Mouse (Mus musculus): ENCODE data around the gene Plekhg5.

GRCm38 (mm10) chr4:152119396-152120292 lies 47.3 kb downstream of the Plekhg5 start:
- peak; percentile 45 for TF ChIP-seq CTCF (conservative IDR thresholded peaks at IDR 0.05; ENCODE audit: insufficient read depth, insufficient read length, low read depth, low read length)
- no peak for TF ChIP-seq POLR2A (IDR thresholded peaks at IDR 0.05; ENCODE audit: low read depth, low read length)

Measured in kidney, adult 2 months (tissue).